Mouse (Mus musculus) liver, embryonic 12.5 days (tissue): ENCODE data around the gene Btbd19. TPM values are rescaled to one million over a fixed set of nuclear protein-coding genes. Genes with fewer than 3 reads are reported as not detected.

ENCODE experiments used
- ATAC-seq: fragments of 200-750 bp; cut with Nextera tagmentation; 2 replicates; pipeline ENCODE4 v1.8.0; 2017; ENCODE audit warnings: moderate number of reproducible peaks, mild to moderate bottlenecking, moderate library complexity
- H3K27ac ChIP-seq: fragments of 300-500 bp; sonication (generic); 2 replicates; pipeline ENCODE4 v1.5.1; 2016; ENCODE audit warnings: mild to moderate bottlenecking
- H3K27me3 ChIP-seq: fragments of 300-500 bp; sonication (generic); replicated peaks from 2 replicates; pipeline ENCODE4 v1.6.1; 2016; ENCODE audit warnings: mild to moderate bottlenecking, moderate library complexity
- H3K36me3 ChIP-seq: fragments of 300-500 bp; sonication (generic); 2 replicates; pipeline ENCODE4 v1.6.1; 2016; ENCODE audit warnings: mild to moderate bottlenecking, moderate library complexity
- H3K4me1 ChIP-seq: fragments of 300-500 bp; sonication (generic); 2 replicates; pipeline ENCODE4 v1.6.1; 2016
- H3K4me2 ChIP-seq: fragments of 300-500 bp; sonication (generic); 2 replicates; pipeline ENCODE4 v1.6.1; 2016; ENCODE audit warnings: mild to moderate bottlenecking, moderate library complexity
- H3K4me3 ChIP-seq: fragments of 300-500 bp; sonication (generic); 2 replicates; pipeline ENCODE4 v1.5.1; 2016; ENCODE audit warnings: mild to moderate bottlenecking, moderate library complexity
- H3K9ac ChIP-seq: fragments of 300-500 bp; sonication (generic); 2 replicates; pipeline ENCODE4 v1.6.1; 2016; ENCODE audit warnings: mild to moderate bottlenecking, moderate library complexity
- H3K9me3 ChIP-seq: fragments of 300-500 bp; sonication (generic); replicated peaks from 2 replicates; pipeline ENCODE4 v1.6.1; 2016; ENCODE audit warnings: mild to moderate bottlenecking, moderate library complexity
- WGBS: fragments of 180-500 bp; shearing (Covaris S2); methylation state at CpG from one replicate; pipeline ENCODE4 v1.1.7; 2016; ENCODE audit not compliant: insufficient replicate concordance; 5-methylcytosine and 5-hydroxymethylcytosine counted together
- polyA plus RNA-seq: library from polyadenylated mRNA; unstranded; fragments of >200 nt; fragmentation: Nextera tagmentation; extraction: Ambion mirVana; gene quantifications from 2 replicates; pipeline ENCODE4 v1.2.1, GENCODE M21; 2016

Btbd19 gene
- polyA plus RNA-seq, 1 experiment from 2014 or later: 6.4 TPM

GRCm38 (mm10) chr4:117107813-117108523 is 17.6 kb downstream of the Btbd19 start:
- 80% methylated on average over 18 of the region's 18 CpGs for WGBS
- H3K4me3 ChIP-seq: no peak overlapping the region
- H3K9ac ChIP-seq: no peak overlapping the region
- H3K27me3 ChIP-seq: peaks cover 33% of the 10 kb centered on the region
- H3K9me3 ChIP-seq: no peaks in the 10 kb centered on the region
- no peak overlapping the region for H3K27ac ChIP-seq
- no peak for ATAC-seq
- no peak overlapping the region for H3K4me2 ChIP-seq
- no peaks in the 10 kb centered on the region for H3K36me3 ChIP-seq
- no peaks in the 10 kb centered on the region for H3K4me1 ChIP-seq

GRCm38 (mm10) chr4:117105127-117105526 is 20.4 kb downstream of the Btbd19 start:
- no peak overlapping the region for H3K9ac ChIP-seq
- no peak for ATAC-seq
- no peaks in the 10 kb centered on the region for H3K36me3 ChIP-seq
- no peak overlapping the region for H3K27ac ChIP-seq
- peaks cover 39% of the 10 kb centered on the region for H3K27me3 ChIP-seq
- H3K9me3 ChIP-seq: no peaks in the 10 kb centered on the region
- H3K4me1 ChIP-seq: no peaks in the 10 kb centered on the region
- H3K4me3 ChIP-seq: no peak overlapping the region
- WGBS: 79% methylated on average over 10 of the region's 10 CpGs
- no peak overlapping the region for H3K4me2 ChIP-seq

GRCm38 (mm10) chr4:117104672-117105071 is 20.9 kb downstream of the Btbd19 start:
- 72% methylated on average over 10 of the region's 10 CpGs for WGBS
- Histone ChIP-seq H3K4me1 (no peaks in the 10 kb centered on the region), H3K4me2 (no peak overlapping the region), H3K9me3 (no peaks in the 10 kb centered on the region), H3K27ac (no peak overlapping the region), H3K36me3 (no peaks in the 10 kb centered on the region), H3K9ac (no peak overlapping the region), H3K27me3 (peaks cover 39% of the 10 kb centered on the region), H3K4me3 (no peak overlapping the region)
- ATAC-seq: no peak

- Histone ChIP-seq H3K36me3 (no peaks in the 10 kb centered on the region), H3K27me3 (peaks cover 53% of the 10 kb centered on the region), H3K9ac (no peak overlapping the region), H3K4me2 (no peak overlapping the region), H3K4me1 (peaks cover 6% of the 10 kb centered on the region), H3K27ac (no peak overlapping the region), H3K9me3 (no peaks in the 10 kb centered on the region), H3K4me3 (no peak overlapping the region)
- WGBS: 37% methylated on average over 7 of the region's 7 CpGs
- ATAC-seq: no peak
Measured at GRCm38 (mm10) chr4:117101218-117101617, 24.3 kb downstream of the Btbd19 start.

- H3K9me3 ChIP-seq: no peaks in the 10 kb centered on the region
- H3K36me3 ChIP-seq: no peaks in the 10 kb centered on the region
- H3K9ac ChIP-seq: no peak overlapping the region
- peaks cover 57% of the 10 kb centered on the region for H3K27me3 ChIP-seq
- 68% methylated on average over 4 of the region's 4 CpGs for whole genome bisulfite sequencing
- H3K4me1 ChIP-seq: peaks cover 15% of the 10 kb centered on the region
- no peak overlapping the region for H3K4me3 ChIP-seq
- no peak for ATAC-seq
- no peak overlapping the region for H3K27ac ChIP-seq
- H3K4me2 ChIP-seq: no peak overlapping the region
Measured at GRCm38 (mm10) chr4:117100036-117100435, 25.5 kb downstream of the Btbd19 start.

GRCm38 (mm10) chr4:117098764-117099036 is 26.8 kb downstream of the Btbd19 start:
- no peak overlapping the region for H3K4me3 ChIP-seq
- H3K36me3 ChIP-seq: no peaks in the 10 kb centered on the region
- no peaks in the 10 kb centered on the region for H3K9me3 ChIP-seq
- H3K4me1 ChIP-seq: peaks cover 15% of the 10 kb centered on the region
- H3K4me2 ChIP-seq: no peak overlapping the region
- no peak for ATAC-seq
- no peak overlapping the region for H3K9ac ChIP-seq
- no peak overlapping the region for H3K27ac ChIP-seq
- WGBS: 58% methylated on average over 2 of the region's 2 CpGs
- H3K27me3 ChIP-seq: peaks cover 57% of the 10 kb centered on the region

GRCm38 (mm10) chr4:117097969-117098763 is 27.4 kb downstream of the Btbd19 start:
- WGBS: 66% methylated on average over 8 of the region's 8 CpGs
- H3K36me3 ChIP-seq: no peaks in the 10 kb centered on the region
- no peaks in the 10 kb centered on the region for H3K9me3 ChIP-seq
- peaks cover 15% of the 10 kb centered on the region for H3K4me1 ChIP-seq
- H3K4me2 ChIP-seq: no peak overlapping the region
- no peak overlapping the region for H3K9ac ChIP-seq
- no peak for ATAC-seq
- no peak overlapping the region for H3K27ac ChIP-seq
- no peak overlapping the region for H3K4me3 ChIP-seq
- H3K27me3 ChIP-seq: peaks cover 51% of the 10 kb centered on the region

GRCm38 (mm10) chr4:117096666-117097065 is 28.9 kb downstream of the Btbd19 start:
- WGBS: 21% methylated on average over 5 of the region's 5 CpGs
- Histone ChIP-seq H3K4me3 (peak overlapping the region; percentile 58), H3K9ac (no peak overlapping the region), H3K4me1 (peaks cover 16% of the 10 kb centered on the region), H3K4me2 (peak overlapping the region; percentile 83), H3K9me3 (no peaks in the 10 kb centered on the region), H3K36me3 (no peaks in the 10 kb centered on the region), H3K27ac (no peak overlapping the region), H3K27me3 (peaks cover 51% of the 10 kb centered on the region)
- ATAC-seq: no peak

- Histone ChIP-seq H3K4me1 (peaks cover 22% of the 10 kb centered on the region), H3K27me3 (peaks cover 51% of the 10 kb centered on the region), H3K4me2 (peak within 1 kb of the TSS; percentile 83), H3K36me3 (no peaks in the 10 kb centered on the region), H3K9ac (peak within 1 kb of the TSS; percentile 56), H3K27ac (no peak within 1 kb of the TSS), H3K9me3 (no peaks in the 10 kb centered on the region), H3K4me3 (peak within 1 kb of the TSS; percentile 58)
- peak; percentile 37; the same call in 1 of the 2 replicates for ATAC-seq
- WGBS: 2% methylated on average over 50 of the region's 50 CpGs
Measured at GRCm38 (mm10) chr4:117095551-117096452, 29.7 kb downstream of the Btbd19 start, which contains the start of gene Ptch2. Gene Ptch2 (plus strand): TSS chr4:117096075.

- H3K9me3 ChIP-seq: no peaks in the 10 kb centered on the region
- H3K4me1 ChIP-seq: peaks cover 32% of the 10 kb centered on the region
- no peak overlapping the region for H3K4me3 ChIP-seq
- no peak overlapping the region for H3K27ac ChIP-seq
- no peak overlapping the region for H3K9ac ChIP-seq
- H3K36me3 ChIP-seq: no peaks in the 10 kb centered on the region
- no peak for ATAC-seq
- no peak overlapping the region for H3K4me2 ChIP-seq
- peaks cover 46% of the 10 kb centered on the region for H3K27me3 ChIP-seq
- 70% methylated on average over 3 of the region's 3 CpGs for WGBS
Measured at GRCm38 (mm10) chr4:117094626-117095361, 30.7 kb downstream of the Btbd19 start.

- Histone ChIP-seq H3K27ac (peak overlapping the region; percentile 85), H3K9ac (peak overlapping the region; percentile 36; the same call in 1 of the 2 replicates), H3K9me3 (no peaks in the 10 kb centered on the region), H3K27me3 (peaks cover 17% of the 10 kb centered on the region), H3K36me3 (peaks cover 22% of the 10 kb centered on the region), H3K4me3 (no peak overlapping the region), H3K4me1 (peaks cover 54% of the 10 kb centered on the region), H3K4me2 (peak overlapping the region; percentile 40)
- ATAC-seq: peak; percentile 90
- 22% methylated on average over 7 of the region's 7 CpGs for WGBS
Measured at GRCm38 (mm10) chr4:117090586-117090985, 34.9 kb downstream of the Btbd19 start.
